In genomic region chr11:74842656-74843434, GRCm38 (mm10) we compare ENCODE assay signal across 10 mouse cellular contexts. TPM values are rescaled to one million over a fixed set of nuclear protein-coding genes. Genes with fewer than 3 reads are reported as not detected.
A peak's percentile ranks its signal among the peaks of the same experiment; 100 is the strongest.
DNase-seq lines count a peak whose midpoint lies in the region; TF ChIP-seq lines count a peak whose summit lies in the region.
"Had no signal": no experiment of that assay in that cellular context is flagged by ENCODE, and none has a peak within 500 bp of the region (broad histone marks: within the 10 kb centered on the region; RNA-seq: fewer than 3 reads in every experiment).

No protein-coding gene starts in this region.

- peak overlapping the region; percentile 65 for H3K27ac ChIP-seq in gastrocnemius, adult 2 months
- peak overlapping the region; percentile 76 for H3K27ac ChIP-seq in left cerebral cortex, adult 2 months
- 0 out of 2 replicates have a peak overlapping the region, but pooled peaks have one; percentile 3 for H3K27ac ChIP-seq in cerebellum, adult 2 months (ENCODE audit: insufficient read depth, low read length)

- H3K27me3 ChIP-seq in cerebellum, adult 2 months (ENCODE audit: control insufficient read depth, insufficient read depth, low read length), result no peaks in the 10 kb centered on the region

- no peak for TF ChIP-seq POLR2A in cerebellum, adult 2 months (IDR thresholded peaks at IDR 0.05; ENCODE audit: borderline replicate concordance, insufficient read depth, low read length)

- intact Hi-C loops in gastrocnemius, adult 2 months (cut with DNase I), result loop anchor here (10.0 kb wide), 1 partner anchor 118 kb away; the partner anchor contains the start of gene Pafah1b1
- intact Hi-C loops in left cerebral cortex, adult 2 months (cut with DNase I), result no loop called here
- intact Hi-C loops in left cerebral cortex, postnatal 25 days (cut with DNase I), result no loop called here
- intact Hi-C loops in heart, postnatal 25 days (cut with DNase I), result loop anchor here (5.0 kb wide), 1 partner anchor 206 kb away; no protein-coding TSS in a partner anchor

- DNase-seq in gastrocnemius, adult 2 months, result no peak
- no peak for DNase-seq in gastrocnemius, postnatal 25 days
- no peak for DNase-seq in left cerebral cortex, adult 2 months (ENCODE audit: extremely low spot score in 1 of 2, low spot score in 2 of 2)
- DNase-seq in left cerebral cortex, postnatal 25 days (ENCODE audit: low spot score in 2 of 2), result no peak
- peak in 1 of 2 experiments; percentile 45 for DNase-seq in cerebellum, adult 2 months
- DNase-seq in heart, postnatal 25 days (ENCODE audit: low spot score), result peak; percentile 16
- DNase-seq in frontal cortex, postnatal 14 days (ENCODE audit: low spot score in 2 of 2), result no peak
- DNase-seq in spleen, adult 12 weeks (ENCODE audit: low spot score), result no peak
- DNase-seq: B cell, adult 2 months; gastrocnemius, postnatal 14 days had no signal

- H3K4me1 ChIP-seq in cerebellum, adult 2 months (ENCODE audit: control insufficient read depth, insufficient read depth, low read length), result peaks cover 42% of the 10 kb centered on the region

- TF ChIP-seq CTCF in gastrocnemius, adult 2 months (IDR thresholded peaks at IDR 0.05), result no peak
- TF ChIP-seq CTCF in left cerebral cortex, adult 2 months (IDR thresholded peaks at IDR 0.05), result no peak
- TF ChIP-seq CTCF in cerebellum, adult 2 months (IDR thresholded peaks at IDR 0.05; ENCODE audit: borderline replicate concordance, insufficient read depth, low read depth, low read length), result no peak

- no peak overlapping the region for H3K4me3 ChIP-seq in gastrocnemius, adult 2 months
- H3K4me3 ChIP-seq in left cerebral cortex, adult 2 months, result no peak overlapping the region
- no peak overlapping the region for H3K4me3 ChIP-seq in cerebellum, adult 2 months (replicated peaks; ENCODE audit: insufficient read depth, low read depth, low read length)

- 27% methylated on average over 22 of the region's 22 CpGs for WGBS in cerebellum, adult 2 months

RNA-seq across cellular contexts. Expression of gene Mnt, which starts 12.1 kb away (rescaled TPM):
- total RNA-seq in gastrocnemius, adult 2 months (2021), result 10 to 100 TPM in 1 of 2 experiments, 1 to 10 TPM in 1; 6.1 to 11.6 TPM
- total RNA-seq in gastrocnemius, postnatal 25 days (2021), result 1 to 10 TPM; 5.3 to 5.6 TPM
- total RNA-seq in left cerebral cortex, adult 2 months (2021), result 10 to 100 TPM; 32.4 to 37.3 TPM
- total RNA-seq in left cerebral cortex, postnatal 25 days (2021), result 10 to 100 TPM; 27.4 to 29.3 TPM
- 17.9 and 18.0 TPM in 2 replicates for polyA plus RNA-seq in cerebellum, adult 2 months (2012; rRNA removed)
- 10 to 100 TPM in 1 of 2 experiments, 1 to 10 TPM in 1; 9.8 to 10.6 TPM for total RNA-seq in heart, postnatal 25 days (2021)

RNA-seq across cellular contexts. Expression of gene Sgsm2, which starts 54.0 kb away (rescaled TPM):
- 1 to 10 TPM; 2.1 TPM for total RNA-seq in gastrocnemius, adult 2 months (2021)
- 1 to 10 TPM; 1.4 to 2.0 TPM for total RNA-seq in gastrocnemius, postnatal 25 days (2021)
- total RNA-seq in left cerebral cortex, adult 2 months (2021), result 10 to 100 TPM; 83.1 to 94.5 TPM
- 10 to 100 TPM; 76.0 to 78.3 TPM for total RNA-seq in left cerebral cortex, postnatal 25 days (2021)
- polyA plus RNA-seq in cerebellum, adult 2 months (2012; rRNA removed), result 29.0 and 30.7 TPM in 2 replicates
- 1 to 10 TPM; 4.8 to 6.7 TPM for total RNA-seq in heart, postnatal 25 days (2021)

RNA-seq across cellular contexts. Expression of gene Tsr1, which starts 55.0 kb away (rescaled TPM):
- 10 to 100 TPM; 24.7 to 28.9 TPM for total RNA-seq in gastrocnemius, adult 2 months (2021)
- total RNA-seq in gastrocnemius, postnatal 25 days (2021), result 10 to 100 TPM; 19.0 to 22.7 TPM
- 10 to 100 TPM; 28.2 to 34.0 TPM for total RNA-seq in left cerebral cortex, adult 2 months (2021)
- total RNA-seq in left cerebral cortex, postnatal 25 days (2021), result 10 to 100 TPM; 26.2 to 28.1 TPM
- polyA plus RNA-seq in cerebellum, adult 2 months (2012; rRNA removed), result 16.1 and 17.4 TPM in 2 replicates
- total RNA-seq in heart, postnatal 25 days (2021), result 10 to 100 TPM; 15.6 to 17.0 TPM

Comparison
In these comparisons a context has a peak if more than half of its experiments do, and no peak if none do; other contexts are left out.
1. H3K27ac ChIP-seq: peak in every context shown above with its lines; median percentile 76 in left cerebral cortex, adult 2 months; 65 in gastrocnemius, adult 2 months; 3 in cerebellum, adult 2 months.
2. RNA of gene Sgsm2, which starts 54.0 kb away (total RNA-seq): 83.1 to 94.5 TPM in left cerebral cortex, adult 2 months and 76.0 to 78.3 TPM in left cerebral cortex, postnatal 25 days; 4.8 to 6.7 TPM in heart, postnatal 25 days, 2.1 TPM in gastrocnemius, adult 2 months and 1.4 to 2.0 TPM in gastrocnemius, postnatal 25 days; every median in the first group is over 10 times any median in the second.
3. intact Hi-C loops: an anchor here in gastrocnemius, adult 2 months (10.0 kb wide) and heart, postnatal 25 days (5.0 kb wide); none called in left cerebral cortex, adult 2 months and left cerebral cortex, postnatal 25 days.